In genomic region chr12:13139189-13139588, GRCm38 (mm10) we compare ENCODE assay signal across 20 mouse cellular contexts.
"Had no signal": no experiment of that assay in that cellular context is flagged by ENCODE, and none has a peak within 500 bp of the region (broad histone marks: within the 10 kb centered on the region; RNA-seq: fewer than 3 reads in every experiment).

No protein-coding gene starts in this region.

- DNase-seq: kidney, adult 18-20 months; kidney, adult 9 months; kidney, postnatal 10 days; kidney, postnatal 36 days; layer of hippocampus, postnatal 36 days; liver, postnatal 0 days; retina, postnatal 1 day; right cerebral cortex, postnatal 25 days; spleen, adult 18-20 months; thymus, postnatal 25 days had no signal

- H3K9ac ChIP-seq: limb, embryonic 12.5 days; limb, embryonic 15.5 days; liver, embryonic 14.5 days; liver, postnatal 0 days; midbrain, embryonic 12.5 days; midbrain, embryonic 15.5 days; neural tube, embryonic 13.5 days; stomach, embryonic 15.5 days had no signal

- H3K9me3 ChIP-seq: limb, embryonic 12.5 days; limb, embryonic 15.5 days; midbrain, embryonic 12.5 days; midbrain, embryonic 15.5 days; neural tube, embryonic 13.5 days; stomach, embryonic 15.5 days had no signal

- H3K27me3 ChIP-seq: limb, embryonic 12.5 days; limb, embryonic 15.5 days; midbrain, embryonic 12.5 days; midbrain, embryonic 15.5 days; neural tube, embryonic 13.5 days; stomach, embryonic 15.5 days had no signal

- H3K27ac ChIP-seq: left cerebral cortex, adult 2 months; limb, embryonic 12.5 days; limb, embryonic 15.5 days; liver, embryonic 14.5 days; midbrain, embryonic 12.5 days; midbrain, embryonic 15.5 days; neural tube, embryonic 13.5 days; stomach, embryonic 15.5 days had no signal

- H3K4me1 ChIP-seq: limb, embryonic 15.5 days; midbrain, embryonic 12.5 days; midbrain, embryonic 15.5 days; neural tube, embryonic 13.5 days had no signal

- ATAC-seq: liver, postnatal 0 days; midbrain, embryonic 15.5 days had no signal

- H3K4me2 ChIP-seq: limb, embryonic 12.5 days; limb, embryonic 15.5 days; liver, embryonic 11.5 days; midbrain, embryonic 12.5 days; midbrain, embryonic 15.5 days; neural tube, embryonic 13.5 days; stomach, embryonic 15.5 days had no signal

- H3K36me3 ChIP-seq: limb, embryonic 12.5 days; limb, embryonic 15.5 days; midbrain, embryonic 12.5 days; midbrain, embryonic 15.5 days; neural tube, embryonic 13.5 days; stomach, embryonic 15.5 days had no signal

- H3K4me3 ChIP-seq: left cerebral cortex, adult 2 months; limb, embryonic 12.5 days; limb, embryonic 15.5 days; midbrain, embryonic 12.5 days; midbrain, embryonic 15.5 days; myocyte; neural tube, embryonic 13.5 days; stomach, embryonic 15.5 days had no signal
